Mouse (Mus musculus): ENCODE measurements around the gene St5.

DNA sequence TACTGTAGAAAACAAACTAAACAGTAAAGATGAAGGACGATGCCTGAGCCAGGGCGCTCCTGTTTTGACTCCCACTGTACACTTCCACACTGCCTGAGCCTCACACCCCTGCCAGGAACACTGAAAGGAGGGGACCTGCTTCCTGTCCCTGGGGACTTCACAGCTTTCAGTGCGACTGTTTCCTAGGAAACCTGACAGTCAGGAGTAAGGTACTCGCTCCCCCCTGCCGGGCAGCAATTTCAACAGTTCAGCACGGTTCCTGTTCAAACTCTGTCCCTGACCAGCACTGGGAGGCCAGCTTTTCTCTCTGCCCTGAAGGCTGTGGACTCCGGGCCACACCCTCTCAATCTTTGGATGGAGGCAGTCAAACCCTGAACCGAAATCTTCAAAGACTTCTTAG is 196.3 kb downstream of the St5 start:
- TF ChIP-seq CTCF (IDR thresholded peaks at IDR 0.05; ENCODE audit: borderline replicate concordance, insufficient read depth, low read depth, low read length), result no peak
- TF ChIP-seq POLR2A (IDR thresholded peaks at IDR 0.05; ENCODE audit: borderline replicate concordance, insufficient read depth, low read length), result no peak

All from cerebellum, adult 2 months (tissue).